Mouse (Mus musculus) lung, adult 18-20 months (tissue): Measurements from ENCODE around the gene Vav3.
A peak's percentile ranks its signal among the peaks of the same experiment; 100 is the strongest.

Experiments used
- DNase-seq, 2 experiments: peaks; one replicate each; pipeline ENCODE4 v3.0.0; 2022; ENCODE audit warnings: mixed read lengths in 2 of 2

Gene Vav3

GRCm38 (mm10) chr3:109600699-109601451 is 260.4 kb downstream of the Vav3 start:
- no peak for DNase-seq

- no peak for DNase-seq
These were observed 262.3 kb downstream of the Vav3 start for GRCm38 (mm10) chr3:109602753-109603152.

DNA sequence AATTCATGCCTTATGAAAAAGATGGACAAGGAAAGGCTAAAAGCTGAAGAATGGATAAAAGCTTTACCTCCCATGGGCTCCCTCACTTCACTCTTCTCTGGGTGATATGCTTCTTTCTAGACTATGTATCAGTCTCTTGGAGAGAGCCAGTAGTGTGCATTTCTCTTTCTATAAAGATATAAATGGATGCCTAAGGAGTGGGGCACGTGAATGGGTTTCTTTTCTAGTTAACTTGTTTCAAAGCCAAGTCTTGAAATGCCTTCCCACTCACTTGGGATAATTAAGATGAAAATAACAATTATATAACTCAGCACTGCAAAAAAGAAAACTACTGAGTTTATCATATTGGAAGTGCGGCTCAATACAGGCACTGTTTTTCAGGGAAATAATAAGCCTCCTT is 265.7 kb downstream of the Vav3 start:
- no peak for DNase-seq

DNA sequence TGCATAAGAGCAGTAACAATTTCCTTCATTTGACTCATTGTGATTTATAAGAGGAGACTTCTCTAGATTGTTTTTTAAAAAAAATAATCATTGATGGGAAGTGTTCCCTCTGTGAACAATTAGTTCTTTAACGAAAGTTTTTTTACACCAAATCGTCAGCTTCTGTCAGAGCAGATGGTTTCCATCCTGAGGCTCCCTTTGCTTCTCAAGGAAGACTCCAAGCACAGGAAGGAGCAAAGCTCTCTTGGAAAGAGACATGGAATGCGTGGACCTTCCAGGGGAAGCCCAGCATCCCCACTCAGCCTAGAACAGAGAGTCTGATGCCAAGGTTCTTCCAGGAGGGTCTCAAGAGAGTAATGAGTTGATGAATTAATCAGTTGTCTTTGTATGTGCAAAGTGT is 281.3 kb downstream of the Vav3 start:
- no peak for DNase-seq

DNA sequence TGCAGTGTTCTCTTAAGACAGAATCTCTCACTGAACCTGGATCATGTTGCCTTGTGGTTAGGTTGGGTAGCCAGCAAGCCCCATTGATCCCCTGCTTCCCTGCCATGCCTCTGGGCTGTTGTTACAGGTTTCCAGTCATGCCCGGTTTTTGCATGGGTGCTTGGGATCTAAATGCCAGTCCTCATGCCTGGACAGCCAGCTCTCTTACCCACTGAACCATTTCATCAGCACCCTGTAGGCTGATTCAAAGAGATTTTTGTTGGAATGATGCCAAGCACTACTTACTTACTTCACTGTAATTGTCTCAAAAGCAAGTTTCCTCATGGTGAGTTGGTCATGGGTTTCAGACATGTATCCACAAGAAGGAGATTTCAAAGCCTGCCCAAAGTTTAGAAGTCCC is 281.9 kb downstream of the Vav3 start:
- no peak for DNase-seq

GRCm38 (mm10) chr3:109622816-109623215 is 282.4 kb downstream of the Vav3 start:
- no peak for DNase-seq

DNA sequence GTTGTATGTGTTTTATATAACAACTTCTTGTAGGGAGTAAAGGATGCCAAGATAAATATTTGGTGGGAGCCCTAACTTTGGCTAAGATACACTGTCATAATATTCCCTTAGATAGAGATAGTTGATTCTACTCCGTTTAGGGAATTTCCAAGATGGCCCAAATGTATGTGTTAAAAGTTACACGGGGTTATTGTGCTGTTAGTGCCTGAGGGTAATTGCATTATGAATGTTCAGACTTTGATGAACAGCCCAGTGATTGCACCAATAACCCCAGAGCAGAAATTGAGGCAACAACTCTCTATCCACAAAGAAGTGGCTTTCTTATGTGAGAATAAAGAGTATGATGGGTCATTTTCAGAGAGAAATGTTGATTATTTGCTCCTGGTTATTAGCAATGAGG is 283.3 kb downstream of the Vav3 start:
- no peak for DNase-seq

GRCm38 (mm10) chr3:109636045-109636444 is 295.6 kb downstream of the Vav3 start:
- no peak for DNase-seq

GRCm38 (mm10) chr3:109639386-109639785 is 298.9 kb downstream of the Vav3 start:
- peak; percentile 21 to 57 for DNase-seq

DNA sequence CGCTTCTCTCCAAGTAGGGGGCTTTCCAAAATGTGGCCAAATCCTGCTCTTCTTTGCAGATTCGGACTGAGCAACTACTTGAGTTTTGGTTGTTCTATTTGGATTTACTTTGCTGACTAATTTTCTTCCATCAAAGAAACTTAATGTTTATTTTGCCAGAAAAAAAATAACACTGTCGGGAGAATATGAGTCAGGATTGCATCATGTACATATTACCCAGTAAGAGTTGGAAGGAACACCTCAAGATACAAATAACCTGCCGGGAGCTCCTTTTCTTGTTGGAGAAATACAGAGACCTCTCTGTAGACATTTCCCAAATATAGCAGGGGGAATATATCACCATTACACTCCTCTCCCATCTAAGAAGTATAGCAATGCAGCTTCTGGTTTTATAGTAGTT is 300.3 kb downstream of the Vav3 start:
- DNase-seq: no peak

DNA sequence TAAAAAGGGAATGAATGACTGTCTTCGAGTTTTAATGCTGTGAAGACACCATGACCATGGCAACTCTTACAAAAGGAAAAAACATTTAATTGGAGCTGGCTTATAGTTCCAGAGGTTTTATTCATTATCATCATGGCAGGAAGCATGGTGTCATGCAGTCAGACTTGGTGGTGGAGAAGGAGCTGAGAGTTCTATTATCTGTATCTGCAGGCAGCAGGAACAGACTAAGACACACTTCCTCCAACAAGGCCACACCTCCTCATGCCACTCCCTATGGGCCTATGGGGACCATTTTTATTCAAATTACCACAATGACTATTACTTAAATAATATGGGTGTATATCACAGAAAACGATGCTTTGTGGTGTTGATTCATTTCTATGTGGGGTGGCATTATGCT is 307.8 kb downstream of the Vav3 start:
- DNase-seq: no peak

- DNase-seq: no peak
These were observed 311.0 kb downstream of the Vav3 start for GRCm38 (mm10) chr3:109651479-109651878.

- no peak for DNase-seq
These were observed 312.6 kb downstream of the Vav3 start for GRCm38 (mm10) chr3:109652860-109653631.

GRCm38 (mm10) chr3:109654386-109654785 is 313.9 kb downstream of the Vav3 start:
- DNase-seq: no peak

- DNase-seq: no peak
These were observed 331.3 kb downstream of the Vav3 start for GRCm38 (mm10) chr3:109671716-109672115.

DNA sequence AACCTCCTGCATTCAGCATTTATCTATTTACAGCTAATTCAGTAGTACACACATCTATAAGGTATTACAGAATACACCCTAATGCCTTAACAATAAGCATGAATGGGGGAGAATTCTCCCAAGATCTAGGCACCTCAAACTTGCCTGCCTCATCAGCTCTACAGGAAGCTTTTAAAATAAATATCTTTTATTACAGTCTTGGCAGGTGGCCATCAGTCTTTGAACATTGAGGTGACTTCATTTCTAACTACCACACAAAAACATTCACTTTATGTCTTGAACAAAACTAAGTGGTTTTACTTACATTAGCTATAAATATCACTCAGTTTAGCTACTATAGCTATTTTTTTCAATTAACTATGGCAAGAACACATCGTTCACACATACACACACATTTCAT is 332.5 kb downstream of the Vav3 start:
- no peak for DNase-seq

- no peak for DNase-seq
These were observed 339.8 kb downstream of the Vav3 start for GRCm38 (mm10) chr3:109680281-109680680.

DNA sequence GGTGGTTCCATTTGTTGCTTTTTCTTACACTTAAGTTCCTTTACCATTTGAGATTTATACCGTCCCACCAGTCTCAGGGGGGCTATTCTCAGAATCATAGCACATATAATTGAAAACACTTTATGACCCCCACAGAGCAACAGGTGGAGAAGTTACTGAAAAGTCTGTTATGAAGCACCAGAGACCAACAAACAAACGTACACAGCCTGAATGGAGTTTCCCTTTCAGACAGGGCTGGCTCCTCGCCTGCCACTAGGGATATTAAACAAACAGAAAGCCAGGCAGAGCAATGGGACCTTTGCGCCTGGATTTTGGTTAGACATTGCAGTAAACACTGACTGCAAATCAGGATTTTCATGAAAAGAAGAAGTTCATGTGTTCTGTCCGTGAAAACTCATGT is 341.4 kb downstream of the Vav3 start:
- no peak for DNase-seq

- DNase-seq: peak in 1 of 2 experiments; percentile 0
These were observed 343.3 kb downstream of the Vav3 start for GRCm38 (mm10) chr3:109683608-109684295.

DNA sequence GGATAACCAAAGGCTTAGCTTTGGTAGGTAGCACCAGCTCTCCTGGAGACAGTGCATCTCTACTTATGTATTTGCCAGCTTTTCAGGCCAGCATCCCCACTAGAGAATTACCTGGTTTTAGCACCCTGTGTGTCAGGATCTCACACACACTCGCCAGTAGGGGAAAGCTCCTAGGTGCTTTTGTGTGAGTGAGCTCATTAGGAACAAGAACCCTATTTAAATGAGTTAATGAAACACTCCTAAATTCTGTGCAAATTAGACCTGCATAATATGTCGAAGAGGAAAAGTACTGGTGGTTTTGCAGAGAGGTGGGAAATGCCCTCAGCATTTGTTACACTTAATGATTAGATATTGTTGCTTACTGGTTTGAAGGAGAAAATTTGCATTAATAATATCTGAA is 350.1 kb downstream of the Vav3 start:
- no peak for DNase-seq

GRCm38 (mm10) chr3:109692613-109693012 is 352.2 kb downstream of the Vav3 start:
- DNase-seq: no peak

- no peak for DNase-seq
These were observed 360.8 kb downstream of the Vav3 start for GRCm38 (mm10) chr3:109701301-109701700.

DNA sequence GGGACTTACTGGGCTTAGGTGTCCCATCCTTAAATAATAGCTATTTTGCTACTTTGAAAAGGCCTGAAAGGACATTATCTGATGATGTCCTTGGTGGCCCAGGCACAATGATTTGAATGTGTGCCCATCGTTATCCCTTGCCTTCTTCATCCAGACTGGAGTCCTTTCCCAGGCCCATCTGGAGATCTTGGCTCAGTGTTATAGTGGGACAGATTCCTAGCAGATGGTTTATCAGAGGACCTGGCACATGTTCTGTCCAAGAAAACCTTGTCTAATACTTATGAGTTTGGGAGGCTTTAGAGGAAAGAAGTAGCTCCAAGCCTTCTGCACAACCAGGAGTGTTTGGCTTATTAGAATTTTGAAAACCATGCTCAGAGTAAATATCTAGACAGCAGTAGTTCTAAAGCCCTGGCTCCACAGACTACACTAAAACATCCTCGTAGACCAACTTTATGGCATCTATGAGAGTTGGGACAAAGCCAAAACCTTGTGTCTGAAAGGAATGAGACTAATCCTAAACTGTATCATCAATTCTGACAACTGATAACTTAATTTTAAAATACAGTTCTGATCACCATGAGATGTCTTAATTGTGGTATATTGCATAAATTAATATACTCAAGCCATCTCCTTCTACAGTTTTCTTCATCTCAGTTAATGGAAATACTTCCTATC is 367.5 kb downstream of the Vav3 start:
- no peak for DNase-seq
